8 mouse cellular contexts compared by ENCODE assay signal in the genomic region with DNA sequence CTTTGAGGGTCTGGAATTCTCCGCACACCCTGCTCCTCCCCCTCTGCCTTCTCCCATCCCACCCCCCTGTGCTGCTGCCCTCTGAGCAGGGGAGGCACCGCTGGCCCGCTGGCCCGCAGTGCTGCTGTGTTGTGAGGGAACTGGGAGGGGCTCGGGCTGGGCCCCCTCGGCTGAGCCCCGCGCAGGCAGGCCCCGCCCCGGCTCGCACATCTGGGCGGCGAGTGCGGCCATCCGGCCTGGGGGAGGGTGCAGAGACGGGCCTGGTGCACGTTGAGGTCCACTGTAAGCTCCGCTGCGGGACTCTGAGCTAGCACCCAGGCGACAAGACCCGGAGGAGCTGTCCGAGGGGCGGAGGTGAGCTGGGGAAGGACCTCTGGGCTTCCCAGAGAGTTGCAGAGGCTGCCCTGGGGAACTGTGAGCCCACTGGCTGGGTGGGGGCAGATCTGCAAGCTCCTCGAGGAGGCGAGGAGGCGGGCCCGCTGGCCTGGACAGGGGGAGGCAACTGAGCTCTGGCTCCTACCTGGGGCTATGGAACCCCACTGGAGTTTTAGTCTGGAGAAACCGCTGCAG. TPM values are rescaled to one million over a fixed set of nuclear protein-coding genes. Genes with fewer than 3 reads are reported as not detected.
DNase-seq lines count a peak whose midpoint lies in the region; ATAC-seq and TF ChIP-seq lines count a peak whose summit lies in the region.

A gene (plus strand): TSS at position 120 of the 570 bp plus-strand sequence.

- peak within 1 kb of the TSS; percentile 72 for H3K4me3 ChIP-seq in G1E (ENCODE audit: low read depth, low read length)
- peak within 1 kb of the TSS; percentile 47 for H3K4me3 ChIP-seq in intestine, embryonic 15.5 days (replicated peaks)
- peak within 1 kb of the TSS; percentile 49 for H3K4me3 ChIP-seq in liver, postnatal 0 days (ENCODE audit: low read depth, low read length)
- H3K4me3 ChIP-seq in neural tube, embryonic 14.5 days (ENCODE audit: low read depth, low read length), result peak within 1 kb of the TSS; percentile 34

- TF ChIP-seq EP300 in liver, postnatal 0 days (IDR thresholded peaks at IDR 0.05; ENCODE audit: low read depth), result no peak

- 1% methylated on average over 28 of the region's 28 CpGs for WGBS in intestine, embryonic 15.5 days
- 3% methylated on average over 27 of the region's 28 CpGs for WGBS in liver, postnatal 0 days (ENCODE audit: insufficient replicate concordance)
- under 1% methylated on average over 28 of the region's 28 CpGs for WGBS in neural tube, embryonic 14.5 days

- no peaks in the 10 kb centered on the region for H3K9me3 ChIP-seq in G1E (replicated peaks)
- no peaks in the 10 kb centered on the region for H3K9me3 ChIP-seq in intestine, embryonic 15.5 days
- H3K9me3 ChIP-seq in liver, postnatal 0 days (ENCODE audit: low read length), result no peaks in the 10 kb centered on the region
- H3K9me3 ChIP-seq in neural tube, embryonic 14.5 days (ENCODE audit: control insufficient read depth, low read length), result no peaks in the 10 kb centered on the region

- peaks cover 72% of the 10 kb centered on the region for H3K4me1 ChIP-seq in G1E (ENCODE audit: insufficient read depth, low read depth, low read length)
- peaks cover 16% of the 10 kb centered on the region for H3K4me1 ChIP-seq in intestine, embryonic 15.5 days (replicated peaks)
- H3K4me1 ChIP-seq in liver, postnatal 0 days (ENCODE audit: insufficient read depth), result peaks cover 33% of the 10 kb centered on the region
- H3K4me1 ChIP-seq in neural tube, embryonic 14.5 days (ENCODE audit: control insufficient read depth, insufficient read depth, low read length), result peaks cover 8% of the 10 kb centered on the region

- H3K36me3 ChIP-seq in G1E (replicated peaks), result no peaks in the 10 kb centered on the region
- no peaks in the 10 kb centered on the region for H3K36me3 ChIP-seq in intestine, embryonic 15.5 days
- no peaks in the 10 kb centered on the region for H3K36me3 ChIP-seq in liver, postnatal 0 days (replicated peaks; ENCODE audit: insufficient read depth, low read length)
- no peaks in the 10 kb centered on the region for H3K36me3 ChIP-seq in neural tube, embryonic 14.5 days (ENCODE audit: control insufficient read depth, insufficient read depth, low read length)

- H3K27ac ChIP-seq in intestine, embryonic 15.5 days, result peak within 1 kb of the TSS; percentile 24; the same call in 1 of the 2 replicates
- H3K27ac ChIP-seq in liver, postnatal 0 days (ENCODE audit: low read depth), result peak within 1 kb of the TSS; percentile 16; the same call in 1 of the 2 replicates
- H3K27ac ChIP-seq in neural tube, embryonic 14.5 days (ENCODE audit: low read depth, low read length), result peak within 1 kb of the TSS; percentile 44

- H3K4me2 ChIP-seq in intestine, embryonic 15.5 days (replicated peaks), result peak within 1 kb of the TSS; percentile 88
- H3K4me2 ChIP-seq in liver, postnatal 0 days (ENCODE audit: low read depth, low read length), result peak within 1 kb of the TSS; percentile 73
- H3K4me2 ChIP-seq in neural tube, embryonic 14.5 days (ENCODE audit: low read depth, low read length), result peak within 1 kb of the TSS; percentile 81

- H3K27me3 ChIP-seq in G1E (ENCODE audit: insufficient read depth, low read length), result peaks cover 29% of the 10 kb centered on the region
- H3K27me3 ChIP-seq in intestine, embryonic 15.5 days (replicated peaks), result no peaks in the 10 kb centered on the region
- H3K27me3 ChIP-seq in liver, postnatal 0 days (ENCODE audit: insufficient read depth, low read length), result no peaks in the 10 kb centered on the region
- no peaks in the 10 kb centered on the region for H3K27me3 ChIP-seq in neural tube, embryonic 14.5 days (ENCODE audit: control insufficient read depth, insufficient read depth, low read length)

- no peak for TF ChIP-seq CTCF in G1E (IDR thresholded peaks at IDR 0.05; ENCODE audit: low read depth, low read length)
- no peak for TF ChIP-seq CTCF in liver, postnatal 0 days (IDR thresholded peaks at IDR 0.05; ENCODE audit: low read depth)

- DNase-seq in G1E (ENCODE audit: low spot score), result peak; percentile 68
- DNase-seq in embryo, embryonic 10 days (ENCODE audit: low spot score), result peak; percentile 76
- peak; percentile 64 for DNase-seq in liver, postnatal 0 days
- DNase-seq in cerebellum, postnatal 36 days, result no peak
- no peak for DNase-seq in cerebellum, adult 18-20 months

- peak within 1 kb of the TSS; percentile 59 for H3K9ac ChIP-seq in intestine, embryonic 15.5 days
- peak within 1 kb of the TSS; percentile 64 for H3K9ac ChIP-seq in liver, postnatal 0 days (replicated peaks)
- H3K9ac ChIP-seq in neural tube, embryonic 14.5 days (replicated peaks; ENCODE audit: low read depth, low read length), result peak within 1 kb of the TSS; percentile 63

- peak; percentile 55 for ATAC-seq in G1E (ENCODE audit: extremely low read depth, insufficient number of reproducible peaks, low FRiP score, poor library complexity, severe bottlenecking)
- ATAC-seq in granulocyte monocyte progenitor cell, adult 5-6 weeks (replicated peaks; ENCODE audit: poor library complexity, severe bottlenecking), result peak; percentile 71
- ATAC-seq in intestine, embryonic 15.5 days, result peak; percentile 95
- peak; percentile 68 for ATAC-seq in liver, postnatal 0 days
- ATAC-seq in neural tube, embryonic 14.5 days (ENCODE audit: low read depth), result peak; percentile 90

RNA-seq across cellular contexts. Expression of the gene that starts here (rescaled TPM):
- total RNA-seq in G1E (2014; fragmentation: Nextera tagmentation) (0.83 and 0.98 TPM in 2 replicates), G1E (2017) (1.8 and 2.2 TPM in 2 replicates)
- 2.9 TPM in 2 replicates for polyA plus RNA-seq in G1E (2012)
- not detected in 2 replicates for total RNA-seq in granulocyte monocyte progenitor cell, adult 5-6 weeks (2014; fragmentation: Nextera tagmentation)
- not detected in 2 replicates for total RNA-seq in granulocyte monocyte progenitor cell, adult 5-6 weeks (2017)
- 9.1 and 9.7 TPM in 2 replicates for polyA plus RNA-seq in intestine, embryonic 15.5 days (2015; fragmentation: Nextera tagmentation; extraction: Ambion mirVana)
- polyA plus RNA-seq in liver, postnatal 0 days (2015; fragmentation: Nextera tagmentation; extraction: Ambion mirVana), result 0.65 and 0.67 TPM in 2 replicates
- 1.3 and 3.4 TPM in 2 replicates for polyA plus RNA-seq in neural tube, embryonic 14.5 days (2014; fragmentation: Nextera tagmentation; extraction: Ambion mirVana)

Comparison
In these comparisons a context has a peak if more than half of its experiments do, and no peak if none do; other contexts are left out.
1. Peak in ATAC-seq in granulocyte monocyte progenitor cell, adult 5-6 weeks; RNA of the gene not detected or under 1 TPM.
2. Peak in DNase-seq, ATAC-seq, H3K4me3 ChIP-seq, H3K27ac ChIP-seq, H3K9ac ChIP-seq and H3K4me2 ChIP-seq in liver, postnatal 0 days; RNA of the gene not detected or under 1 TPM.
3. DNase-seq: peak in G1E (single experiment) and embryo, embryonic 10 days (single experiment); none in cerebellum, postnatal 36 days (0 of 2) and cerebellum, adult 18-20 months (0 of 2).
4. Peak in every context shown above with its lines, with median percentiles within 50 percentile points of each other: ATAC-seq, H3K4me3 ChIP-seq, H3K27ac ChIP-seq, H3K4me2 ChIP-seq and H3K9ac ChIP-seq.